Mouse (Mus musculus) retina, embryonic 14.5 days (tissue): ENCODE measurements around the gene Pear1.
"Not testable (repeated sequence)": the region's sequence is repeated elsewhere in the genome, so short reads cannot be mapped to it uniquely, and the experiment has no call there.

Experiments
- DNase-seq: peaks from one replicate; pipeline ENCODE4 v3.0.0-alpha.2; 2015; ENCODE audit warnings: low spot score

The Pear1 gene

GRCm38 (mm10) chr3:87824206-87824605 is at the start of gene Pear1:
Gene Pear1 (minus strand): TSS chr3:87824306.
- not testable (repeated sequence) for DNase-seq

GRCm38 (mm10) chr3:87864111-87864510 is 40.0 kb upstream of the Pear1 start:
- DNase-seq, result not testable (repeated sequence)

GRCm38 (mm10) chr3:87859813-87860212 is 35.7 kb upstream of the Pear1 start:
- DNase-seq, result peak; percentile 85

- DNase-seq, result no peak
Measured at GRCm38 (mm10) chr3:87857666-87858065, 33.6 kb upstream of the Pear1 start.

- DNase-seq, result no peak
Measured at GRCm38 (mm10) chr3:87855936-87856335, 31.8 kb upstream of the Pear1 start.

GRCm38 (mm10) chr3:87854795-87855568 is 30.9 kb upstream of the Pear1 start:
- no peak for DNase-seq

GRCm38 (mm10) chr3:87849117-87849516 is 25.0 kb upstream of the Pear1 start:
- DNase-seq, result no peak

GRCm38 (mm10) chr3:87847680-87848079 is 23.6 kb upstream of the Pear1 start:
- DNase-seq, result no peak

GRCm38 (mm10) chr3:87846650-87847110 is 22.6 kb upstream of the Pear1 start, which contains the start of gene Sh2d2a:
Gene Sh2d2a (plus strand): TSS chr3:87846755.
- no peak for DNase-seq

- peak; percentile 12 for DNase-seq
Measured at GRCm38 (mm10) chr3:87846186-87846585, 22.1 kb upstream of the Pear1 start.

GRCm38 (mm10) chr3:87844981-87845380 is 20.9 kb upstream of the Pear1 start:
- no peak for DNase-seq

- DNase-seq, result no peak
Measured at GRCm38 (mm10) chr3:87840858-87841257, 16.8 kb upstream of the Pear1 start.

GRCm38 (mm10) chr3:87838622-87839021 is 14.5 kb upstream of the Pear1 start:
- DNase-seq, result peak; percentile 94

GRCm38 (mm10) chr3:87833482-87833881 is 9.4 kb upstream of the Pear1 start:
- DNase-seq, result no peak

GRCm38 (mm10) chr3:87832109-87832859 is 8.2 kb upstream of the Pear1 start:
- no peak for DNase-seq

- DNase-seq, result no peak
Measured at GRCm38 (mm10) chr3:87829025-87829424, 4.9 kb upstream of the Pear1 start.

GRCm38 (mm10) chr3:87828435-87828834 is 4.3 kb upstream of the Pear1 start:
- DNase-seq, result no peak

- DNase-seq, result peak; percentile 53
Measured at GRCm38 (mm10) chr3:87818226-87818625, 5.9 kb downstream of the Pear1 start.

- peak; percentile 93 for DNase-seq
Measured at GRCm38 (mm10) chr3:87816646-87817093, 7.4 kb downstream of the Pear1 start.

GRCm38 (mm10) chr3:87816166-87816565 is 7.9 kb downstream of the Pear1 start:
- no peak for DNase-seq

- no peak for DNase-seq
Measured at GRCm38 (mm10) chr3:87812873-87813272, 11.2 kb downstream of the Pear1 start.

GRCm38 (mm10) chr3:87812413-87812812 is 11.7 kb downstream of the Pear1 start:
- DNase-seq, result no peak

- no peak for DNase-seq
Measured at GRCm38 (mm10) chr3:87811297-87811696, 12.8 kb downstream of the Pear1 start.
